Mouse (Mus musculus): ENCODE measurements at regions not wholly inside any gene's neighbourhood (a gene's known extent, or its start where the extent isn't known, plus 50 kb on each side); places are given as distances from the start of the nearest gene placed in this dataset.
A peak's percentile ranks its signal among the peaks of the same experiment; 100 is the strongest.

DNA sequence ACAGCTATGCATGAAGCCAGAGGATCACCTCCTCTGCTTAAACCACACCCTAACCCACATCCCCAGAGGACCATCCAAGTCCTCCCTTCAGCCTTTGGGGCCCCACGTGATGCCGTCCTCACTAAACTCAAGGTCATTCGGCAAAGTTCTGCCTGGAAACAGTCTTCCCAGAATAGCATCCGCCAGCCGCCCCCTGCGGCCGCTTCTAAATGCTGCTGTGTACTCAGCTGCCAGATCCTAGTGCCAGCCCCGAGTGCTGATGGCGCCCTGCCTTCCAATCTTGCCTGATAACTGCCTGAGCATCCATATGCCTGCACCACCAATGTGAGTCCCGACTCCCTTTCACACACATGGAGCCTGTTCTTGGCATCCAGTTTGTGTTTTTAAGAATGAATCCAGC, 247.9 kb upstream of the Sulf2 start:
- H3K4me1 ChIP-seq (replicated peaks; ENCODE audit: control insufficient read depth in 2 of 2, insufficient read depth in 2 of 2, low read length in 1 of 2) = 0 out of 4 replicates have a peak, but pooled peaks cover 0 to 1% of the 10 kb centered on the region in 2 experiments
- H3K36me3 ChIP-seq (replicated peaks; ENCODE audit: control insufficient read depth, insufficient read depth, low read depth) = no peaks in the 10 kb centered on the region
- H3K9me3 ChIP-seq (ENCODE audit: control insufficient read depth, low read length) = no peaks in the 10 kb centered on the region
- H3K9ac ChIP-seq (replicated peaks) = no peak overlapping the region
- H3K4me3 ChIP-seq (ENCODE audit: insufficient read depth in 1 of 2, low read depth in 2 of 2, low read length in 2 of 2) = no peak overlapping the region
- WGBS (ENCODE audit: insufficient replicate concordance) = 63% methylated on average over 10 of the region's 10 CpGs
- no peak overlapping the region for H3K27ac ChIP-seq
- ATAC-seq (ENCODE audit: insufficient read depth) (no peak), DNase-seq (ENCODE audit: low read depth in 3 of 3, low spot score in 3 of 3) (no peak)
- TF ChIP-seq EP300 (IDR thresholded peaks at IDR 0.05; ENCODE audit: low read depth) = no peak
- no peak for TF ChIP-seq CTCF (IDR thresholded peaks at IDR 0.05; ENCODE audit: low read depth)
- H3K4me2 ChIP-seq (ENCODE audit: low read depth) = no peak overlapping the region
- H3K27me3 ChIP-seq (ENCODE audit: control insufficient read depth, insufficient read depth, low read length) = no peaks in the 10 kb centered on the region

DNA sequence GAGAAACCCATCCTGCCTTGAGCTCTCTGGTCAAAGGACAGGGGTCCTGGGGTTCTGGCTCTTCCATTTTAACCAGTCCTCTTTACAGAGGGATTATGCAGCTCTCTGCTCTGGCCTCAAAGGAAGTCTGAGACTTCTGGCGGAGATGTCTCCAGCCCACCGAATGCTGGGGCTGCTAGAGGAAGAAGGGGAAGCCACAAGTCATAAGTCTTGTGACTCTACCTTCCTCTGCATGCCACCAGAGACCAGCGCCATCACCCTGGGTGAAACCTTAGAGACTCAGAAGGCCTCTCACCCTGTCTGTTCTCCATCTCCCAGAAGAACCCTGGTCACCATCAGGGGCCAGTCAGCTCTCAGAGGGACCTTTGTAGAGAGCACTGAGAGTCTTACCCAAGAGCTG, 246.4 kb upstream of the Sulf2 start:
- Histone ChIP-seq H3K4me3 (ENCODE audit: insufficient read depth in 1 of 2, low read depth in 2 of 2, low read length in 2 of 2) (no peak overlapping the region), H3K36me3 (replicated peaks; ENCODE audit: control insufficient read depth, insufficient read depth, low read depth) (no peaks in the 10 kb centered on the region), H3K4me1 (replicated peaks; ENCODE audit: control insufficient read depth in 2 of 2, insufficient read depth in 2 of 2, low read length in 1 of 2) (0 out of 4 replicates have a peak, but pooled peaks cover 0 to 1% of the 10 kb centered on the region in 2 experiments), H3K9ac (replicated peaks) (no peak overlapping the region), H3K27ac (no peak overlapping the region), H3K4me2 (ENCODE audit: low read depth) (no peak overlapping the region), H3K9me3 (ENCODE audit: control insufficient read depth, low read length) (no peaks in the 10 kb centered on the region), H3K27me3 (ENCODE audit: control insufficient read depth, insufficient read depth, low read length) (no peaks in the 10 kb centered on the region)
- no peak for TF ChIP-seq CTCF (IDR thresholded peaks at IDR 0.05; ENCODE audit: low read depth)
- TF ChIP-seq EP300 (IDR thresholded peaks at IDR 0.05; ENCODE audit: low read depth) = no peak
- DNase-seq (ENCODE audit: low read depth in 3 of 3, low spot score in 3 of 3) (no peak), ATAC-seq (ENCODE audit: insufficient read depth) (no peak)
- 26% methylated on average over 3 of the region's 3 CpGs for WGBS (ENCODE audit: insufficient replicate concordance)

DNA sequence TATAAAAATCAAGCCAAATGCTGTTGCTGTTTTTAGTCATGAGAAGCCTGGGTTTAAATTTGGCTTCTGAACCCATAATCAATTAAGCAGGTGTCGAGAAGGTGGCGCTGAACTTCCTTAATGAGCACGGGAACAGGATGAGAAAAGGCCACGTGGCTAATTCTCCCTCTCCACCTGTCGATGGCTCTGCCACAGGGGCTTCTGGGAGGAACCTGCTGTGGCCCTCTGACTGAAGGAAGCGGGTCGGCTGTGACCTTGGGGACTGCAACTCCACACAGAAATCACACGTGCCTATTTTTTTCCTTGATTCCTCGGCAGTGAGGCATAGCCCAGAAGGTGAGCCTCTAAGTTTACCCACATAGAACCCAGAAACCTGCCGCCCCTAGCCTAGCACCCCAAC, 244.8 kb upstream of the Sulf2 start:
- no peak overlapping the region for H3K4me3 ChIP-seq (ENCODE audit: insufficient read depth in 1 of 2, low read depth in 2 of 2, low read length in 2 of 2)
- no peak for TF ChIP-seq CTCF (IDR thresholded peaks at IDR 0.05; ENCODE audit: low read depth)
- H3K36me3 ChIP-seq (replicated peaks; ENCODE audit: control insufficient read depth, insufficient read depth, low read depth) = no peaks in the 10 kb centered on the region
- H3K4me2 ChIP-seq (ENCODE audit: low read depth) = no peak overlapping the region
- no peak for ATAC-seq (ENCODE audit: insufficient read depth)
- WGBS (ENCODE audit: insufficient replicate concordance) = 43% methylated on average over 10 of the region's 10 CpGs
- no peaks in the 10 kb centered on the region for H3K27me3 ChIP-seq (ENCODE audit: control insufficient read depth, insufficient read depth, low read length)
- no peak overlapping the region for H3K27ac ChIP-seq
- DNase-seq (ENCODE audit: low read depth in 3 of 3, low spot score in 3 of 3) = no peak
- H3K9ac ChIP-seq (replicated peaks) = no peak overlapping the region
- H3K9me3 ChIP-seq (ENCODE audit: control insufficient read depth, low read length) = no peaks in the 10 kb centered on the region
- H3K4me1 ChIP-seq (replicated peaks; ENCODE audit: control insufficient read depth in 2 of 2, insufficient read depth in 2 of 2, low read length in 1 of 2) = 0 out of 4 replicates have a peak, but pooled peaks cover 0 to 1% of the 10 kb centered on the region in 2 experiments

DNA sequence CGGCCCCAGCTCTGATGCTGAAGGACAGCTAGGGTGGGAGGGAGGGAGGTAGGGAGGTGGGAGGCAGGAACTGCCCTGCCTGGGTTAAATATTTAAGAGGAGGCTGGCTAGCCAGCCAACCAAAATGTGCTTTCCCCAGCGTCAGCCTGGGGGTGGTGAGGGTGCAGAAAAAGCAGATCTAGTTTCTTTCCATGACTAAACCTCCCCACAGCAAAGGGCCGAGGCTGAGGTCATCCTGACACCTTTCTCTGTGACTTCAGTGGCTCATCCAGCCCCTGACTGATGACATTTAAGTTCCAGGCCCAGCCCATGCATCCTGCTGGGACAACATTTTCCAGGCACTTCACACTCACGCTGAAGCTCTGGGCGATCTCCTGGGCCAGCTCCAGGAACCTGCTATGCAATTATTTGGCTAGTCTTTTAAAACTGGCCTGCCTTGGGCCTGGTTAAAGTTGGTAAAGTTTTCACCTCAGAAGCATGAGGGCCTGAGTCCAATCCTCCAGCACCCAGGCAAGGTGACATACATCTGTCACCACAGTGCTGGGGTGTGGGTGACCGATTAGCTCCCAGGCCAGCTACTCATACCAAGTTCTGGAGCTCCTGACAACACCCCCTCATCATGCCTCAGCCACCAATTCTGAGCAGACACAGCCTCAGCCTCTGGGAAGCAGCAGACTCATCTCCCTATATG, 243.8 kb upstream of the Sulf2 start:
- 32% methylated on average over 6 of the region's 6 CpGs for WGBS (ENCODE audit: insufficient replicate concordance)
- ATAC-seq (ENCODE audit: insufficient read depth) = no peak
- Histone ChIP-seq H3K4me3 (ENCODE audit: insufficient read depth in 1 of 2, low read depth in 2 of 2, low read length in 2 of 2) (no peak overlapping the region), H3K9ac (replicated peaks) (no peak overlapping the region), H3K4me2 (ENCODE audit: low read depth) (no peak overlapping the region), H3K27ac (no peak overlapping the region), H3K9me3 (ENCODE audit: control insufficient read depth, low read length) (no peaks in the 10 kb centered on the region), H3K27me3 (ENCODE audit: control insufficient read depth, insufficient read depth, low read length) (no peaks in the 10 kb centered on the region), H3K36me3 (replicated peaks; ENCODE audit: control insufficient read depth, insufficient read depth, low read depth) (no peaks in the 10 kb centered on the region), H3K4me1 (replicated peaks; ENCODE audit: control insufficient read depth in 2 of 2, insufficient read depth in 2 of 2, low read length in 1 of 2) (0 out of 4 replicates have a peak, but pooled peaks cover 0 to 1% of the 10 kb centered on the region in 2 experiments)
- TF ChIP-seq CTCF (IDR thresholded peaks at IDR 0.05; ENCODE audit: low read depth) = no peak
- no peak for TF ChIP-seq EP300 (IDR thresholded peaks at IDR 0.05; ENCODE audit: low read depth)
- peak in 1 of 3 experiments; percentile 6 for DNase-seq (ENCODE audit: low read depth in 3 of 3, low spot score in 3 of 3)

DNA sequence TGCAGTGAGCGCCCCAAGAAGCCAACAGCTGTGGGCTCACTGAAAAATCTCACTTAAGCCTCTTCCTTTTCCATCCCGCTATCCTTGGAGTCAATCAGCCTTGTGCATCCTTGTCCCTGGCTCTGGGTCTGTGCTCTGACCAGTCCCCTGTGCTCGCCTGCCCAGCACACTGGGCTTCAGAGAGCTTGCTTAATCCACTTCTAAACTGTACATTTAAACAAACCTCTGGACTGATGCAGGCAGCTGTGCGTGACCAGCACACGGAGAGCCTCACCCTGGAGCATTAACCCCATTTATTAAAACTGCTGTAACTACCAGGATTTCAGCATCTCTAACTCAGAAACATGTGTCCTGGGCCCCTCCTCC, 243.3 kb upstream of the Sulf2 start:
- Histone ChIP-seq H3K9me3 (ENCODE audit: control insufficient read depth, low read length) (no peaks in the 10 kb centered on the region), H3K4me1 (replicated peaks; ENCODE audit: control insufficient read depth in 2 of 2, insufficient read depth in 2 of 2, low read length in 1 of 2) (0 out of 4 replicates have a peak, but pooled peaks cover 0 to 1% of the 10 kb centered on the region in 2 experiments), H3K4me3 (ENCODE audit: insufficient read depth in 1 of 2, low read depth in 2 of 2, low read length in 2 of 2) (no peak overlapping the region), H3K27me3 (ENCODE audit: control insufficient read depth, insufficient read depth, low read length) (no peaks in the 10 kb centered on the region), H3K27ac (no peak overlapping the region), H3K4me2 (ENCODE audit: low read depth) (no peak overlapping the region), H3K36me3 (replicated peaks; ENCODE audit: control insufficient read depth, insufficient read depth, low read depth) (no peaks in the 10 kb centered on the region), H3K9ac (replicated peaks) (no peak overlapping the region)
- WGBS (ENCODE audit: insufficient replicate concordance) = 62% methylated on average over 5 of the region's 5 CpGs
- ATAC-seq (ENCODE audit: insufficient read depth) (no peak), DNase-seq (ENCODE audit: low read depth in 3 of 3, low spot score in 3 of 3) (no peak)
- TF ChIP-seq CTCF (IDR thresholded peaks at IDR 0.05; ENCODE audit: low read depth) = no peak
- TF ChIP-seq EP300 (IDR thresholded peaks at IDR 0.05; ENCODE audit: low read depth) = no peak
